Mouse (Mus musculus) common myeloid progenitor, adult 5-6 weeks (primary cell): Measurements from ENCODE around the gene Bbox1. TPM values are rescaled to one million over a fixed set of nuclear protein-coding genes. Genes with fewer than 3 reads are reported as not detected.

ENCODE experiments used
- ATAC-seq: replicated peaks from 2 replicates; pipeline ENCODE4 v1.8.0; 2016; ENCODE audit warnings: low read depth, mild to moderate bottlenecking, moderate TSS enrichment, inconsistent platforms; ENCODE audit not compliant: poor library complexity, severe bottlenecking
- total RNA-seq: library from RNA; stranded (forward); fragments of 200-1000, 187-1606 nt; gene quantifications from 2 replicates; pipeline ENCODE4 v1.2.3, GENCODE M21; 2017

The Bbox1 gene
- total RNA-seq, 1 experiment from 2014 or later: not detected

- ATAC-seq: no peak
Measured at GRCm38 (mm10) chr2:110285829-110286504, 28.4 kb downstream of the Bbox1 start.

GRCm38 (mm10) chr2:110275424-110275823, 38.9 kb downstream of the Bbox1 start:
- ATAC-seq: no peak

GRCm38 (mm10) chr2:110274160-110274559, 40.2 kb downstream of the Bbox1 start:
- ATAC-seq: no peak

GRCm38 (mm10) chr2:110269281-110269680, 45.1 kb downstream of the Bbox1 start:
- ATAC-seq: no peak

GRCm38 (mm10) chr2:110232252-110232651, 82.1 kb downstream of the Bbox1 start:
- ATAC-seq: no peak

GRCm38 (mm10) chr2:110230753-110231152, 83.6 kb downstream of the Bbox1 start:
- ATAC-seq: no peak

- ATAC-seq: peak; percentile 95
Measured at GRCm38 (mm10) chr2:110229143-110230087, 84.9 kb downstream of the Bbox1 start.

- ATAC-seq: no peak
Measured at GRCm38 (mm10) chr2:110226421-110226820, 87.9 kb downstream of the Bbox1 start.

- ATAC-seq: no peak
Measured at GRCm38 (mm10) chr2:110225969-110226368, 88.4 kb downstream of the Bbox1 start.

GRCm38 (mm10) chr2:110222793-110223192, 91.6 kb downstream of the Bbox1 start:
- no peak for ATAC-seq

- no peak for ATAC-seq
Measured at GRCm38 (mm10) chr2:110220492-110220891, 93.9 kb downstream of the Bbox1 start.

- no peak for ATAC-seq
Measured at GRCm38 (mm10) chr2:110215685-110216058, 98.7 kb downstream of the Bbox1 start.

- no peak for ATAC-seq
Measured at GRCm38 (mm10) chr2:110214991-110215684, 99.2 kb downstream of the Bbox1 start.

- ATAC-seq: no peak
Measured at GRCm38 (mm10) chr2:110214278-110214677, 100.1 kb downstream of the Bbox1 start.

Other genes starting within 250 kb of the Bbox1 start
- gene Fibin, start 48.6 kb upstream of the Bbox1 start, total RNA-seq: not detected in 2 replicates